Mouse (Mus musculus): Measurements from ENCODE around the gene Sptbn4. TPM values are rescaled to one million over a fixed set of nuclear protein-coding genes. Genes with fewer than 3 reads are reported as not detected.
A peak's percentile ranks its signal among the peaks of the same experiment; 100 is the strongest.

Sptbn4 gene
- polyA plus RNA-seq, 2 experiments: 0.15 to 0.64 TPM

DNA sequence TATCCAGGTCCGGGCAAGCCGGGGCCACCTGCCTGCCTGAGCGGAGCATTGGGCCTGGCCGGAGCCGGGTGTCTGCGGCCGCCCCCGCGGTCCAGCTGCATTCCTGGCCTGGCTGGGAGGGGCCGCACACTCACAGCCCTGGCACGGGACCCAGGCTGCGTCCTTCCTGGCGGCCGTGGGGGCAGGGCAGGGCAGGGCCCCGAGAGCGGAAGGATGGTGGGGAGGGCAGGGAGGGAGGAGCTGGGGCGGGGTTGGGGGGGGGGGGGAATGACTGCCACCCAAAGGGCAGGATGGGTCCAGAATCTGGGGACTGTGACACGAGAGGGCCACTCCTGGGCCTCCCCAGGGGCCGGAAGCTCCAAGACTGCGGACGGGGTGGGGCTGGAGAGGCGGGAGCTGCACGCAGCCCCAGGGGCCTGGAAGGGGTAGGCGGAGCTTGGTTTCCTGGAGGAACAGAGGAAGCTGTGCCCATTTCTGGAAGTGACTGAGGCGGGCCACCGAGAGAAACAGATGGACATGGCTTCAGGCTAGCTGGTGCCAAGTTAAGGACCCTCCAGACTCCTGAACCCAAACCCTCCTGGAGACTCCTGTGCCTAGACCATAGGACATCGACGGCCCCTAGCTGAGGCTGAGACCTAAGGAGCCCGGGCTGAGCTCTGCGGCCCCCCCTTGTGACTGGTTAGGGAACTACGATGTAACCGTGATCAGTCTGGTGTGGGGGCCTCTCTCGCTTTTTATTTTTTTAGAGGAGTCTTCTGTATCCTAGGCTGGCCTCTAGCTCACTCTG, 43.2 kb upstream of the Sptbn4 start:
- peaks cover 11% of the 10 kb centered on the region for H3K36me3 ChIP-seq (ENCODE audit: control insufficient read depth, insufficient read depth, low read length)
- WGBS: 2% methylated on average over 26 of the region's 33 CpGs
- peak overlapping the region; percentile 57 for H3K4me2 ChIP-seq (replicated peaks; ENCODE audit: low read depth, low read length, severe bottlenecking)
- H3K27me3 ChIP-seq (ENCODE audit: control insufficient read depth, insufficient read depth, low read length): no peaks in the 10 kb centered on the region
- DNase-seq (ENCODE audit: low spot score): peak; percentile 81
- peak overlapping the region; percentile 51; the same call in 1 of the 2 replicates for H3K9ac ChIP-seq (ENCODE audit: low read depth, low read length, severe bottlenecking)
- peaks cover 22% of the 10 kb centered on the region for H3K4me1 ChIP-seq (ENCODE audit: control insufficient read depth, insufficient read depth, low read length)
- peak overlapping the region; percentile 36 for H3K4me3 ChIP-seq (replicated peaks; ENCODE audit: low read length)
- peak; percentile 42 for ATAC-seq (ENCODE audit: low FRiP score, low read depth)
- TF ChIP-seq POLR2A (IDR thresholded peaks at IDR 0.05; ENCODE audit: borderline replicate concordance, extremely low read depth, insufficient read depth, insufficient read length): no peak
- H3K9me3 ChIP-seq (ENCODE audit: control insufficient read depth, low read length): no peaks in the 10 kb centered on the region
- peak overlapping the region; percentile 85 for H3K27ac ChIP-seq (replicated peaks; ENCODE audit: low read depth, low read length)

DNA sequence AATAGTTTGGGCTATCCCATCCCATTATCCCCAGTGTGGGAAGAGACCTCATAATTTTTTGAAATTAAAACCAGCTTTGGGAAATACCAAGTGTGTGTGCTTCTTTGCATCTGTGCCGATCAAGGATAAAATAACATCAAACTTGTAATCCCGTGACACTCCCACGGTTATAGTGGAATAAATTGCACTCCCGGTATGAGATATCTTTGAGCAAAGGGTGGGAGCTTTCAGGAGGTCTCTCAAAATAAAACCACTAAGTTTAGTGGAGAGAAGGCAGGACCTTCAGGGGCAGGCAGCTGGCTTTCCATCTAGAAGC, 42.7 kb upstream of the Sptbn4 start:
- H3K27me3 ChIP-seq (ENCODE audit: control insufficient read depth, insufficient read depth, low read length): no peaks in the 10 kb centered on the region
- ATAC-seq (ENCODE audit: low FRiP score, low read depth): no peak
- H3K36me3 ChIP-seq (ENCODE audit: control insufficient read depth, insufficient read depth, low read length): peaks cover 11% of the 10 kb centered on the region
- peak overlapping the region; percentile 57 for H3K4me2 ChIP-seq (replicated peaks; ENCODE audit: low read depth, low read length, severe bottlenecking)
- peak overlapping the region; percentile 85 for H3K27ac ChIP-seq (replicated peaks; ENCODE audit: low read depth, low read length)
- 23% methylated on average over 4 of the region's 4 CpGs for WGBS
- TF ChIP-seq POLR2A (IDR thresholded peaks at IDR 0.05; ENCODE audit: borderline replicate concordance, extremely low read depth, insufficient read depth, insufficient read length): no peak
- peaks cover 22% of the 10 kb centered on the region for H3K4me1 ChIP-seq (ENCODE audit: control insufficient read depth, insufficient read depth, low read length)
- peak overlapping the region; percentile 36 for H3K4me3 ChIP-seq (replicated peaks; ENCODE audit: low read length)
- H3K9me3 ChIP-seq (ENCODE audit: control insufficient read depth, low read length): no peaks in the 10 kb centered on the region
- H3K9ac ChIP-seq (ENCODE audit: low read depth, low read length, severe bottlenecking): peak overlapping the region; percentile 51; the same call in 1 of the 2 replicates
- no peak for DNase-seq (ENCODE audit: low spot score)

DNA sequence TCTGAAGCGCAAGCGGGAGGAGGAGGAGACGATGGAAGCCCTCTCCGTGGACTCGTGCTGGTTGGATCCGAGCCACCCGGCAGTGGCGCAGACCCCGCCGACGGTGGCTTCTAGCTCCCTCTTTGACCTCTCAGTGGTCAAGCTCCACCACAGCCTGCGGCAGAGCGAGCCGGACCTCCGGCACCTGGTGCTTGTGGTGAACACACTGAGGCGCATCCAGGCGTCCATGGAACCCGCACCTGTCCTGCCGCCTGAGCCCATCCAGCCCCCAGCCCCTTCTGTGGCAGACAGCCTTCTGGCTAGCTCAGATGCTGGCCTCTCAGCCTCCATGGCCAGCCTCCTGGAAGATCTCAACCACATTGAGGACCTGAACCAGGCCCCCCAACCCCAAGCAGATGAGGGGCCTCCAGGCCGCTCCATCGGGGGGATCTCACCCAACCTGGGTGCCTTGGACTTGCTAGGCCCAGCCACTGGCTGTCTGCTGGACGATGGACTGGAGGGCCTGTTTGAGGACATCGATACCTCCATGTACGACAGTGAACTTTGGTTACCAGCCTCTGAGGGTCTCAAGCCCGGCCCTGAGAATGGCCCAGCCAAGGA, 41.9 kb upstream of the Sptbn4 start:
- DNase-seq (ENCODE audit: low spot score) (no peak), ATAC-seq (ENCODE audit: low FRiP score, low read depth) (no peak)
- H3K9me3 ChIP-seq (ENCODE audit: control insufficient read depth, low read length): no peaks in the 10 kb centered on the region
- H3K4me1 ChIP-seq (ENCODE audit: control insufficient read depth, insufficient read depth, low read length): peaks cover 22% of the 10 kb centered on the region
- TF ChIP-seq POLR2A (IDR thresholded peaks at IDR 0.05; ENCODE audit: borderline replicate concordance, extremely low read depth, insufficient read depth, insufficient read length): no peak
- H3K4me3 ChIP-seq (replicated peaks; ENCODE audit: low read length): no peak overlapping the region
- H3K27ac ChIP-seq (replicated peaks; ENCODE audit: low read depth, low read length): no peak overlapping the region
- H3K9ac ChIP-seq (ENCODE audit: low read depth, low read length, severe bottlenecking): no peak overlapping the region
- no peaks in the 10 kb centered on the region for H3K27me3 ChIP-seq (ENCODE audit: control insufficient read depth, insufficient read depth, low read length)
- H3K36me3 ChIP-seq (ENCODE audit: control insufficient read depth, insufficient read depth, low read length): peaks cover 11% of the 10 kb centered on the region
- 90% methylated on average over 23 of the region's 25 CpGs for WGBS
- no peak overlapping the region for H3K4me2 ChIP-seq (replicated peaks; ENCODE audit: low read depth, low read length, severe bottlenecking)

DNA sequence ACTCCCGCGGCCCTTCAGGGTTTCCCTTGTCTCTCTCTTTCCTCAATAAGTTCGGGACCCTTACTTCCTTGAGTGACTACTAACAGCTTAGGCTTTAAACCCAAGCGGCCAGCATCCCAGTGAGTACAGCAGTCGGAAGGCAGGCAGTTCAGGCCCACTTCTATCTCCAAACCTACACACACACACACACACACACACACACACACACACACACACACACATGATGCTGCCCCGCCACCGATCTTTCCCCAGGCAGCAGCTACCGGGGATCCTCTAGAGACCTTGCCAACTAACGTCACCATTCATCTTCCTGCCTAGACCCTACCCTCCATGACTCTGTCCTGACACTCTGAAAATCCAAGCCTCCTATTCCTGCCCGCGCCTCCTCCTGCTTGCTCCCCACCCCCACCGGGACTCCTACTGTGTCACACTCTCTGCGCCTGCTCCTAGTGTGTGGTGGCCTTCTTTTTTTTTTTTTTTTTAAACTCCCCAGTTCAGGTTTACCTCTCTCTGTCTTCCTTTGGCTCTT, 40.3 kb upstream of the Sptbn4 start:
- ATAC-seq (ENCODE audit: low FRiP score, low read depth): no peak
- no peak for TF ChIP-seq POLR2A (IDR thresholded peaks at IDR 0.05; ENCODE audit: borderline replicate concordance, extremely low read depth, insufficient read depth, insufficient read length)

DNA sequence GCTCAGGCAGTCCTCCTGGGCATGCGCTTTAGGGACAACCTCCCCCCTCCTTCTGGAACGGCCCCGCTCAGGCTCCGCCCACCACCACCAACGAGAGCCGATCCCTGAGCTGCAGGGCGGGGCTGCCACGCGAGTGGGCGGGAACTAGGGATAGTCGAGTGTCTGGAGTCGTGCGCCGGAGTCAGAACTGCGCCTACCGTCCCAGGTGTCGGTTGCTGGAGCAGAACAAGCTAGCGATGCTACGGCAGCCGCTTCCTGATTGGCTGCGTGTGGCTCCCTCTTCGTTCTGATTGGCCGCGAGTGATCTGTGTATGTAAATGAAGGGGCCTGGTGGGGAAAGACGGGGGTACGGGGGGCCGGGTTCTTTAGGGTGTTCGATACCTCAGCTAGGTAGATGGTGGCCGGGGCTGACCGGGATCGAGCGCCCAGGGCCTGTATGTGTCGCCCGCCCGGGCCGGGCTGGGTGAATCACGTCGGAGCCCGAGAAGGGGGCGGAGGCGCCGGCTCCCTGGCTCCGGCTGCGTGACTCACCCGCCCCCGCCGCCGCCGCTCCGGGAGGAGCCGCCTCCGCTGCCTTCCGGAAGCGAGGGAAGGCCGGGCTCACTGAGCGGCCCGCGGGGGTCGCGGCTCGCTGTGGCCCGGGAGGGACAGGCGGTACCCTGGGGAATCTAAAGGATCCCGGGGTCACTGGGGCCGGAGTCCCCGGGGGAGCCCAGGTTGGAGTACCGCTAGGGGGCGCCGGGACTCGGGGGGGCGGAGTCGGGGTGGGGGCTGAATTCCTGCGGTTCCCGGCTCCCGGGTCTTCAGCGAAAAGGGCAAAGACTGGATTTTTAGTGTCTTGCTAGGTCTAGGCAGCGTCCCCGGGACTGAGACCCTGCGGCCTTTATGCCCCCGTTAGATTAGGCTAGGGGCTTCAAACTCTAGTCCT, 39.5 kb upstream of the Sptbn4 start, which contains the start of gene Sertad1:
Gene Sertad1 (plus strand): TSS at position 141 of the 928 bp plus-strand sequence.
- Histone ChIP-seq H3K4me1 (ENCODE audit: control insufficient read depth, insufficient read depth, low read length) (peaks cover 23% of the 10 kb centered on the region), H3K4me2 (replicated peaks; ENCODE audit: low read depth, low read length, severe bottlenecking) (peak within 1 kb of the TSS; percentile 88), H3K27me3 (ENCODE audit: control insufficient read depth, insufficient read depth, low read length) (no peaks in the 10 kb centered on the region), H3K36me3 (ENCODE audit: control insufficient read depth, insufficient read depth, low read length) (peaks cover 11% of the 10 kb centered on the region), H3K27ac (replicated peaks; ENCODE audit: low read depth, low read length) (peak within 1 kb of the TSS; percentile 97), H3K4me3 (replicated peaks; ENCODE audit: low read length) (peak within 1 kb of the TSS; percentile 83), H3K9ac (ENCODE audit: low read depth, low read length, severe bottlenecking) (peak within 1 kb of the TSS; percentile 87), H3K9me3 (ENCODE audit: control insufficient read depth, low read length) (no peaks in the 10 kb centered on the region)
- under 1% methylated on average over 46 of the region's 80 CpGs for WGBS
- peak; percentile 98; the same call in 1 of the 2 replicates for TF ChIP-seq POLR2A (IDR thresholded peaks at IDR 0.05; ENCODE audit: borderline replicate concordance, extremely low read depth, insufficient read depth, insufficient read length)
- DNase-seq (ENCODE audit: low spot score) (peak; percentile 100), ATAC-seq (ENCODE audit: low FRiP score, low read depth) (peak; percentile 96)

More for the DNA sequence above, 40.3 kb upstream of the Sptbn4 start:
- Histone ChIP-seq H3K4me3 (replicated peaks; ENCODE audit: low read length) (peak overlapping the region; percentile 83), H3K9ac (ENCODE audit: low read depth, low read length, severe bottlenecking) (peak overlapping the region; percentile 87), H3K4me1 (ENCODE audit: control insufficient read depth, insufficient read depth, low read length) (peaks cover 22% of the 10 kb centered on the region), H3K27me3 (ENCODE audit: control insufficient read depth, insufficient read depth, low read length) (no peaks in the 10 kb centered on the region), H3K9me3 (ENCODE audit: control insufficient read depth, low read length) (no peaks in the 10 kb centered on the region), H3K27ac (replicated peaks; ENCODE audit: low read depth, low read length) (peak overlapping the region; percentile 97), H3K4me2 (replicated peaks; ENCODE audit: low read depth, low read length, severe bottlenecking) (peak overlapping the region; percentile 88), H3K36me3 (ENCODE audit: control insufficient read depth, insufficient read depth, low read length) (peaks cover 11% of the 10 kb centered on the region)
- peak; percentile 31 for DNase-seq (ENCODE audit: low spot score)
- 1% methylated on average over 13 of the region's 13 CpGs for WGBS
